Mouse (Mus musculus): Measurements from ENCODE around the gene Ttll5. TPM values are rescaled to one million over a fixed set of nuclear protein-coding genes. Genes with fewer than 3 reads are reported as not detected.

Gene Ttll5
- polyA plus RNA-seq, 1 experiment from 2014 or later, result 14.0 TPM

DNA sequence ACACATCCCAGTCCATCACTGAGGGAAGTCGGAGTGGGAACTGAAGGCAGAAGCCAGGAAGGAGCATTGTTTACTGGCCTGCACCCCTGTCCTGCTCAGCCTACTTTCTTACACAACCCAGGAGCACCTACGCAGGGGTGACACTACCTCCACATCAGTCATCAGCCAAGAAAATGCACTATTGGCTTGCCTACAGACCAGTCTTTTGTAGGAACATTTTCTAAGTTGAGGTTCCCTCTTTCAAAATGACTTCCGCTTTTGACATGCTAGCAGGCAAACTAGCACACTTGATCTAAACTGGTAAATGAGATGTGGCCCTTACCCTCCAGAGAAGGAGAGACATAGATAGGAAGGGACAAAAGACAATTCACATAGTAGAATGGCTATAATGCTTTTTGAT, 60.6 kb downstream of the Ttll5 start:
- 92% methylated on average over 3 of the region's 3 CpGs for WGBS
- Histone ChIP-seq H3K4me2 (replicated peaks) (no peak overlapping the region), H3K9ac (replicated peaks) (no peak overlapping the region), H3K4me1 (replicated peaks) (peaks cover 5% of the 10 kb centered on the region), H3K27ac (no peak overlapping the region), H3K9me3 (no peaks in the 10 kb centered on the region), H3K36me3 (peaks cover 3% of the 10 kb centered on the region; the same call in 1 of the 2 replicates), H3K4me3 (replicated peaks) (no peak overlapping the region), H3K27me3 (no peaks in the 10 kb centered on the region)
- no peak for ATAC-seq

- Histone ChIP-seq H3K9me3 (no peaks in the 10 kb centered on the region), H3K4me3 (replicated peaks) (no peak overlapping the region), H3K9ac (replicated peaks) (no peak overlapping the region), H3K4me1 (replicated peaks) (peaks cover 9% of the 10 kb centered on the region), H3K4me2 (replicated peaks) (no peak overlapping the region), H3K27me3 (no peaks in the 10 kb centered on the region), H3K27ac (no peak overlapping the region), H3K36me3 (peaks cover 24% of the 10 kb centered on the region)
- WGBS, result 62% methylated on average over 4 of the region's 4 CpGs
- no peak for ATAC-seq
Measured at GRCm38 (mm10) chr12:85890054-85890453, 65.6 kb downstream of the Ttll5 start.

- H3K4me1 ChIP-seq (replicated peaks), result peaks cover 8% of the 10 kb centered on the region
- no peak overlapping the region for H3K4me2 ChIP-seq (replicated peaks)
- no peak overlapping the region for H3K27ac ChIP-seq
- no peaks in the 10 kb centered on the region for H3K9me3 ChIP-seq
- H3K4me3 ChIP-seq (replicated peaks), result no peak overlapping the region
- no peaks in the 10 kb centered on the region for H3K27me3 ChIP-seq
- H3K9ac ChIP-seq (replicated peaks), result no peak overlapping the region
- peaks cover 24% of the 10 kb centered on the region; the same call in 1 of the 2 replicates for H3K36me3 ChIP-seq
- 94% methylated on average over 6 of the region's 6 CpGs for WGBS
- no peak for ATAC-seq
Measured at GRCm38 (mm10) chr12:85903986-85904385, 79.5 kb downstream of the Ttll5 start.

- no peaks in the 10 kb centered on the region for H3K27me3 ChIP-seq
- H3K9me3 ChIP-seq, result no peaks in the 10 kb centered on the region
- H3K4me1 ChIP-seq (replicated peaks), result peaks cover 8% of the 10 kb centered on the region
- no peak overlapping the region for H3K4me3 ChIP-seq (replicated peaks)
- no peak overlapping the region for H3K9ac ChIP-seq (replicated peaks)
- H3K27ac ChIP-seq, result no peak overlapping the region
- WGBS, result 96% methylated on average over 2 of the region's 2 CpGs
- H3K36me3 ChIP-seq, result peaks cover 14% of the 10 kb centered on the region; the same call in 1 of the 2 replicates
- no peak for ATAC-seq
- no peak overlapping the region for H3K4me2 ChIP-seq (replicated peaks)
Measured at GRCm38 (mm10) chr12:85905666-85906065, 81.2 kb downstream of the Ttll5 start.

DNA sequence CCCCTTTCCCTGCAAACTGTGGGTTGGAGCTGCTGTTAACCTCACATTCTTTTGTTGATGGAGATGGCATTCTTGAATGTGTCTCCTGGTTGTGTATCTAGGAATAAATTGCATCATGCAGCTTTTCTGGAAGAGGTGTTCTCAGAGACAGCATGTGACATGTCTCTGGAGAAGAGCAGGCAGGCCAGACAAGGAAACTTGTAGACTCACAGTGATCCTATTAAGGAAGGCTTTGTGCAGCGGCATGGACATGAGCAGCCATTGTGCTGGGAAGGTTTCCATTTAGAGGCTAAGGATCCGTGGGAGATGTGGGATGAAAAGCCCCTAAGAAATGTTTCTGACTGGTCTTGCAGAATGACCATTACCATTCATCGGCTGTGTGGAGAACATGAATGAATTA, 83.4 kb downstream of the Ttll5 start:
- H3K4me2 ChIP-seq (replicated peaks), result no peak overlapping the region
- no peaks in the 10 kb centered on the region for H3K27me3 ChIP-seq
- no peak overlapping the region for H3K9ac ChIP-seq (replicated peaks)
- H3K9me3 ChIP-seq, result no peaks in the 10 kb centered on the region
- no peak overlapping the region for H3K4me3 ChIP-seq (replicated peaks)
- H3K36me3 ChIP-seq, result peaks cover 3% of the 10 kb centered on the region; the same call in 1 of the 2 replicates
- no peak overlapping the region for H3K27ac ChIP-seq
- H3K4me1 ChIP-seq (replicated peaks), result peaks cover 8% of the 10 kb centered on the region
- 17% methylated on average over 3 of the region's 3 CpGs for WGBS
- ATAC-seq, result no peak

- no peaks in the 10 kb centered on the region for H3K27me3 ChIP-seq
- H3K4me2 ChIP-seq (replicated peaks), result no peak overlapping the region
- WGBS, result 81% methylated on average over 6 of the region's 6 CpGs
- H3K4me3 ChIP-seq (replicated peaks), result no peak overlapping the region
- H3K36me3 ChIP-seq, result peaks cover 6% of the 10 kb centered on the region; the same call in 1 of the 2 replicates
- peaks cover 8% of the 10 kb centered on the region for H3K4me1 ChIP-seq (replicated peaks)
- H3K9me3 ChIP-seq, result no peaks in the 10 kb centered on the region
- H3K9ac ChIP-seq (replicated peaks), result no peak overlapping the region
- ATAC-seq, result no peak
- no peak overlapping the region for H3K27ac ChIP-seq
Measured at GRCm38 (mm10) chr12:85910811-85911210, 86.4 kb downstream of the Ttll5 start.

DNA sequence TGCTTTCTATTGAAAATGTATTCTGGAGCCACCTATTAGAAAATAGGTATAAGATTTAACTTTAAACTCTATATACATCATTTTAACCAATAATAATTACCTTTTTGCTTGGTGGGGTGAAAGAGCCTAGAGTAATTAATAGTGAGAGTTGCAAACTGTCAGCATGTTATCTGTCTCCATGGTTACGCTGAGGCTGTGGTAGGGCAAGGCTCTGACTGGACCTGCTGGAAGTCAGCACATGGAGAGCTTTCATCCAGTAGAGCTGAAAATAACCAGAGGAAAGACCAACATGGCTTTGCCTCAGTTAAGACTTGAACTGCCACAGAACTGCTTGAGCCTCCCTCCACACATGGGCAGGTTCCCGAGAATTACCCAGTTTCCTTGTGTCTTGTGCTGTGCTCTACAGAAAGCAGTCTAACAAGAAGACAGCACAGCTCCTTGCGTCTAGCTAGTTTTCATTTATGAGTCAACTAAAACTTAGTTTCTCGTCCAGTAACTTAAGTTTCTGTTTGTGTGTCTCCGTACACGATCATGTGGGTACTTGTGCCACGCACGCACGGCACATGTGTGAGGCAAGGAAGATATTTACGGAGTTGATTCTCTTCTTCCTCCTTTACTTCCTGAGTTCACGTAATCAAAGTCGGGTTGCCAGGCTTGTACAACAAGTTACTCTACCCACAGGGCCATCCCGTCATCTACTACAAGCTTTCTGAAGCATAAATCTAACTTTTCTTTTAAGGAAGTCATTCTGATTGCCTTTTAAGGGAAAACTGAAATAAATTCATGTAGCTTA, 88.4 kb downstream of the Ttll5 start:
- Histone ChIP-seq H3K9me3 (no peaks in the 10 kb centered on the region), H3K36me3 (peaks cover 13% of the 10 kb centered on the region), H3K27ac (no peak overlapping the region), H3K9ac (replicated peaks) (no peak overlapping the region), H3K4me3 (replicated peaks) (no peak overlapping the region), H3K27me3 (no peaks in the 10 kb centered on the region), H3K4me2 (replicated peaks) (no peak overlapping the region), H3K4me1 (replicated peaks) (peaks cover 4% of the 10 kb centered on the region)
- ATAC-seq, result no peak
- WGBS, result 94% methylated on average over 13 of the region's 13 CpGs

- Histone ChIP-seq H3K4me2 (replicated peaks) (no peak overlapping the region), H3K9ac (replicated peaks) (no peak overlapping the region), H3K4me3 (replicated peaks) (no peak overlapping the region), H3K27ac (no peak overlapping the region), H3K36me3 (peaks cover 12% of the 10 kb centered on the region; the same call in 1 of the 2 replicates), H3K27me3 (no peaks in the 10 kb centered on the region), H3K4me1 (replicated peaks) (no peaks in the 10 kb centered on the region), H3K9me3 (no peaks in the 10 kb centered on the region)
- WGBS, result 67% methylated on average over 4 of the region's 4 CpGs
- ATAC-seq, result no peak
Measured at GRCm38 (mm10) chr12:85926897-85927296, 102.4 kb downstream of the Ttll5 start.

DNA sequence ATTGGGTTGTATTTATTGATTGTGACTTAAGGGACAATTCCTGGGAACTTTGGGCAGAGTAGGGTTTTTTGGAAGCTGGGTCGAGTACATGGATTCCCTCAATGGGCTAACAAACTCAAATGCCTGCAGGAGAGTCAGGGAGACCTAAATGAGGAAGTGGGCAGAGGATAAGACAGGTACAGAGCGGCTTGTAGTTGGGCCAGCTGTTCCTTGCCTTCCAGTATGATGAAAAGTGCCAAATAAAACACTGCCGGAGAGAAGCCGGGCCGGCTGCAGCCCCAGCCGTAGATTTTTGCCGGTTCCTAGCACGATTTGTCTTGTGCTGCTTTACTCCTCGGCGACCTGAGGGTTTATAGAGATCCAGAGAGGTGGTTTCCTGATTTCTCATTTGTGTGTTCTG, 104.1 kb downstream of the Ttll5 start:
- WGBS, result 92% methylated on average over 10 of the region's 10 CpGs
- H3K36me3 ChIP-seq, result peaks cover 19% of the 10 kb centered on the region
- H3K9me3 ChIP-seq, result no peaks in the 10 kb centered on the region

GRCm38 (mm10) chr12:85929711-85930110, 105.3 kb downstream of the Ttll5 start:
- no peaks in the 10 kb centered on the region for H3K27me3 ChIP-seq
- H3K36me3 ChIP-seq, result peaks cover 25% of the 10 kb centered on the region
- H3K27ac ChIP-seq, result no peak overlapping the region
- no peak for ATAC-seq
- H3K9me3 ChIP-seq, result no peaks in the 10 kb centered on the region
- H3K4me2 ChIP-seq (replicated peaks), result no peak overlapping the region
- no peak overlapping the region for H3K9ac ChIP-seq (replicated peaks)
- no peaks in the 10 kb centered on the region for H3K4me1 ChIP-seq (replicated peaks)
- no peak overlapping the region for H3K4me3 ChIP-seq (replicated peaks)
- WGBS, result 78% methylated on average over 4 of the region's 4 CpGs

More for the DNA sequence above, 104.1 kb downstream of the Ttll5 start:
- H3K4me1 ChIP-seq (replicated peaks), result no peaks in the 10 kb centered on the region
- ATAC-seq, result no peak
- no peaks in the 10 kb centered on the region for H3K27me3 ChIP-seq
- no peak overlapping the region for H3K27ac ChIP-seq
- H3K4me2 ChIP-seq (replicated peaks), result no peak overlapping the region
- no peak overlapping the region for H3K4me3 ChIP-seq (replicated peaks)
- H3K9ac ChIP-seq (replicated peaks), result no peak overlapping the region

DNA sequence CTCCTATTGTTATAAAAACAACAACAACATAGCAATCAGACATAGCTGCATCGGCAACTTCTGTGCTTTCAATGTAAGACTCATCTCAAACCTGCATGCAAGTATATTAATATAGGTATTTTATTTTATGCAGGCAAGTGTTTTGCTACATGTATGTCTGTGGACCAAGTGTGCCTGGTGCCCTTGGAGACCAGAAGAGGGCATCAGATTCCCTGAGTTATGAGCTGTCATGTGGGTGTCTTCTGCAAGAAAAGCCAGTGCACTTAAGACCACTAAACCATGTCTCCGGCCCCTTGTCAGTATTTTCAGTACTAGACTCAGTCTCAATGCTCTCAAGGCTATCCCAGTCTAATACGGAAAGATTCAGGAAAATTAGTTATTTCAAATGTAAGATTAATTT, 106.3 kb downstream of the Ttll5 start:
- Histone ChIP-seq H3K4me3 (replicated peaks) (no peak overlapping the region), H3K27ac (no peak overlapping the region), H3K4me2 (replicated peaks) (no peak overlapping the region), H3K9ac (replicated peaks) (no peak overlapping the region), H3K9me3 (no peaks in the 10 kb centered on the region), H3K36me3 (peaks cover 22% of the 10 kb centered on the region), H3K27me3 (no peaks in the 10 kb centered on the region), H3K4me1 (replicated peaks) (no peaks in the 10 kb centered on the region)
- 89% methylated on average over 3 of the region's 3 CpGs for WGBS
- no peak for ATAC-seq

DNA sequence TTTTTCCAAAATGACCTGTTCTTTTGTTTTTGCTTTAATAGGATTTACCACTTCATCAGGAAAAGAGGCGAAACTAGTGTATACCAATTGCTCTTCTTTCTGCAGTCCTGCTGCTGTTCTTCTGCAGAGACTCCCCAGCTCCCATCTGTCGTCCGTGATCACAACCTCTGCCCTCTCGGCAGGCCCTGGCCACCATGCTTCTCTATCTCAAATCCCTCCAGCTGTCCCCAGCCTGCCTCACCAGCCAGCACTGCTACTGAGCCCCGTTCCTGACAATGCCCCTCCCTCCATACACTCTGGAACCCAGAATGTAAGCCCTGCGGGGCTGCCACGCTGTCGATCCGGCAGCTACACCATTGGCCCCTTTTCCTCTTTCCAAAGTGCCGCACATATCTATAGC, 108.8 kb downstream of the Ttll5 start:
- Histone ChIP-seq H3K27ac (no peak overlapping the region), H3K27me3 (no peaks in the 10 kb centered on the region), H3K9ac (replicated peaks) (no peak overlapping the region), H3K4me3 (replicated peaks) (no peak overlapping the region), H3K4me1 (replicated peaks) (no peaks in the 10 kb centered on the region), H3K36me3 (peaks cover 17% of the 10 kb centered on the region), H3K4me2 (replicated peaks) (no peak overlapping the region), H3K9me3 (no peaks in the 10 kb centered on the region)
- ATAC-seq, result no peak
- 78% methylated on average over 10 of the region's 10 CpGs for WGBS

GRCm38 (mm10) chr12:85937384-85937783, 112.9 kb downstream of the Ttll5 start:
- 96% methylated on average over 5 of the region's 5 CpGs for WGBS
- no peak for ATAC-seq

More at GRCm38 (mm10) chr12:85937384-85937783, 112.9 kb downstream of the Ttll5 start:
- H3K27ac ChIP-seq, result no peak overlapping the region
- H3K4me2 ChIP-seq (replicated peaks), result no peak overlapping the region
- no peaks in the 10 kb centered on the region for H3K9me3 ChIP-seq
- H3K36me3 ChIP-seq, result peaks cover 13% of the 10 kb centered on the region
- no peak overlapping the region for H3K4me3 ChIP-seq (replicated peaks)
- no peak overlapping the region for H3K9ac ChIP-seq (replicated peaks)
- H3K27me3 ChIP-seq, result no peaks in the 10 kb centered on the region
- no peaks in the 10 kb centered on the region for H3K4me1 ChIP-seq (replicated peaks)

Data from midbrain, embryonic 13.5 days (tissue).